Comparison of ENCODE assay signal across 10 mouse cellular contexts in genomic region chr8:106816431-106817170, GRCm38 (mm10). TPM values are rescaled to one million over a fixed set of nuclear protein-coding genes. Genes with fewer than 3 reads are reported as not detected.
DNase-seq lines count a peak whose midpoint lies in the region; ATAC-seq lines count a peak whose summit lies in the region.
"Had no signal": no experiment of that assay in that cellular context is flagged by ENCODE, and none has a peak within 500 bp of the region (broad histone marks: within the 10 kb centered on the region; RNA-seq: fewer than 3 reads in every experiment).

No protein-coding gene starts in this region.

- peak; percentile 35 for DNase-seq in kidney, adult 11 months
- peak; percentile 51 for DNase-seq in brain, adult 2 months (ENCODE audit: low read depth, low spot score)
- peak; percentile 66 to 84 for DNase-seq in layer of hippocampus, adult 18-20 months (ENCODE audit: low spot score in 2 of 2)
- no peak for DNase-seq in left cerebral cortex, postnatal 25 days (ENCODE audit: low spot score in 2 of 2)
- DNase-seq in gastrocnemius, postnatal 36 days, result no peak
- no peak for DNase-seq in left cerebral cortex, postnatal 10 days (ENCODE audit: extremely low spot score in 1 of 2, low spot score in 2 of 2)
- DNase-seq: liver had no signal

- no peak overlapping the region for H3K4me3 ChIP-seq in kidney, embryonic 16.5 days (ENCODE audit: low read length)
- H3K4me3 ChIP-seq in forebrain, embryonic 15.5 days, result no peak overlapping the region
- H3K4me3 ChIP-seq: megakaryocyte, embryonic 14.5 days had no signal

- 71% methylated on average over 9 of the region's 9 CpGs for WGBS in kidney, embryonic 16.5 days
- WGBS in forebrain, embryonic 15.5 days, result 39% methylated on average over 9 of the region's 9 CpGs

- no peak overlapping the region for H3K9ac ChIP-seq in kidney, embryonic 16.5 days (replicated peaks; ENCODE audit: low read length)
- no peak overlapping the region for H3K9ac ChIP-seq in forebrain, embryonic 15.5 days (replicated peaks)

- H3K4me1 ChIP-seq in kidney, embryonic 16.5 days (ENCODE audit: insufficient read depth, low read length), result peaks cover 24% of the 10 kb centered on the region
- peaks cover 17% of the 10 kb centered on the region for H3K4me1 ChIP-seq in forebrain, embryonic 15.5 days

- intact Hi-C loops in left cerebral cortex, postnatal 25 days (cut with DNase I), result no loop called here
- intact Hi-C loops in gastrocnemius, postnatal 36 days (cut with DNase I), result no loop called here
- intact Hi-C loops in left cerebral cortex, postnatal 10 days (cut with DNase I), result no loop called here

- H3K4me2 ChIP-seq in kidney, embryonic 16.5 days (replicated peaks; ENCODE audit: low read depth, low read length), result no peak overlapping the region
- H3K4me2 ChIP-seq in forebrain, embryonic 15.5 days (replicated peaks), result no peak overlapping the region

- no peaks in the 10 kb centered on the region for H3K9me3 ChIP-seq in kidney, embryonic 16.5 days (ENCODE audit: low read length)
- H3K9me3 ChIP-seq in forebrain, embryonic 15.5 days, result no peaks in the 10 kb centered on the region

- H3K36me3 ChIP-seq in kidney, embryonic 16.5 days (ENCODE audit: insufficient read depth, low read length), result 0 out of 2 replicates have a peak, but pooled peaks cover 3% of the 10 kb centered on the region
- no peaks in the 10 kb centered on the region for H3K36me3 ChIP-seq in forebrain, embryonic 15.5 days

- ATAC-seq in kidney, embryonic 16.5 days (ENCODE audit: low FRiP score, low TSS enrichment), result no peak
- ATAC-seq in forebrain, embryonic 15.5 days (replicated peaks), result peak; percentile 66

- no peaks in the 10 kb centered on the region for H3K27me3 ChIP-seq in kidney, embryonic 16.5 days (ENCODE audit: insufficient read depth, low read length)
- no peaks in the 10 kb centered on the region for H3K27me3 ChIP-seq in forebrain, embryonic 15.5 days

- H3K27ac ChIP-seq in kidney, embryonic 16.5 days (ENCODE audit: low read length), result no peak overlapping the region
- peak overlapping the region; percentile 68 for H3K27ac ChIP-seq in forebrain, embryonic 15.5 days (replicated peaks)

RNA-seq across cellular contexts. Expression of gene Has3, which starts 53.4 kb away (rescaled TPM):
- 1.5 and 1.6 TPM in 2 replicates for polyA plus RNA-seq in kidney, embryonic 16.5 days (2015; fragmentation: Nextera tagmentation; extraction: Ambion mirVana)
- 0.89 and 0.95 TPM in 2 replicates for polyA plus RNA-seq in forebrain, embryonic 15.5 days (2015; fragmentation: Nextera tagmentation; extraction: Ambion mirVana)
- total RNA-seq in layer of hippocampus, adult 18-20 months (2021), result 1 to 10 TPM; 1.7 TPM
- total RNA-seq in left cerebral cortex, postnatal 25 days (2021), result 1 to 10 TPM; 2.2 to 2.4 TPM
- under 1 TPM; 0.59 to 0.69 TPM for total RNA-seq in gastrocnemius, postnatal 36 days (2021)
- 1 to 10 TPM; 5.6 to 6.1 TPM for total RNA-seq in left cerebral cortex, postnatal 10 days (2021)

Comparison
In these comparisons a context has a peak if more than half of its experiments do, and no peak if none do; other contexts are left out.
1. DNase-seq: peak in kidney, adult 11 months (single experiment), brain, adult 2 months (single experiment) and layer of hippocampus, adult 18-20 months (2 of 2); none in left cerebral cortex, postnatal 25 days (0 of 2), gastrocnemius, postnatal 36 days (0 of 2) and left cerebral cortex, postnatal 10 days (0 of 2).